Mouse (Mus musculus): ENCODE data around the gene Hcfc2.

- peak; percentile 95 for TF ChIP-seq CTCF (IDR thresholded peaks at IDR 0.05; ENCODE audit: low read depth)
- TF ChIP-seq EP300 (optimal IDR thresholded peaks at IDR 0.05): no peak
These were observed 29.3 kb upstream of the Hcfc2 start for GRCm38 (mm10) chr10:82666436-82667234.
